Mouse (Mus musculus) stomach, embryonic 16.5 days (tissue): ENCODE data around the gene Cdc37. TPM values are rescaled to one million over a fixed set of nuclear protein-coding genes. Genes with fewer than 3 reads are reported as not detected.

Experiments used
- ATAC-seq: fragments of 200-750 bp; cut with Nextera tagmentation; 2 replicates; pipeline ENCODE4 v1.8.0; 2017; ENCODE audit warnings: moderate number of reproducible peaks, moderate TSS enrichment; ENCODE audit not compliant: insufficient read depth, low FRiP score
- H3K27ac ChIP-seq: fragments of 300-500 bp; sonication (generic); 2 replicates; pipeline ENCODE4 v1.5.1; 2014; ENCODE audit warnings: low read length
- H3K27me3 ChIP-seq: fragments of 300-500 bp; sonication (generic); 2 replicates; pipeline ENCODE4 v1.6.1; 2014; ENCODE audit warnings: low read length, control low read depth, mixed read lengths; ENCODE audit not compliant: control insufficient read depth, insufficient read depth
- H3K36me3 ChIP-seq: fragments of 300-500 bp; sonication (generic); 2 replicates; pipeline ENCODE4 v1.6.1; 2014; ENCODE audit warnings: low read length; ENCODE audit not compliant: control insufficient read depth, insufficient read depth
- H3K4me1 ChIP-seq: fragments of 300-500 bp; sonication (generic); 2 replicates; pipeline ENCODE4 v1.6.1; 2014; ENCODE audit warnings: low read length, control low read depth, mixed read lengths; ENCODE audit not compliant: control insufficient read depth, insufficient read depth
- H3K4me2 ChIP-seq: fragments of 300-500 bp; sonication (generic); 2 replicates; pipeline ENCODE4 v1.6.1; 2014; ENCODE audit warnings: low read depth, low read length, mixed read lengths
- H3K4me3 ChIP-seq: fragments of 300-500 bp; sonication (generic); replicated peaks from 2 replicates; pipeline ENCODE4 v1.5.1; 2014; ENCODE audit warnings: mild to moderate bottlenecking, low read length
- H3K9ac ChIP-seq: fragments of 300-500 bp; sonication (generic); 2 replicates; pipeline ENCODE4 v1.6.1; 2014; ENCODE audit warnings: low read length
- H3K9me3 ChIP-seq: fragments of 300-500 bp; sonication (generic); replicated peaks from 2 replicates; pipeline ENCODE4 v1.6.1; 2016; ENCODE audit warnings: low read length, control low read depth; ENCODE audit not compliant: control insufficient read depth
- WGBS: fragments of 180-500 bp; shearing (Covaris S2); extraction: QIAGEN DNeasy Blood & Tissue Kit; methylation state at CpG from one replicate; pipeline ENCODE4 v1.1.7; 2014; 5-methylcytosine and 5-hydroxymethylcytosine counted together
- polyA plus RNA-seq: library from polyadenylated mRNA; unstranded; fragments of >200 nt; fragmentation: Nextera tagmentation; extraction: Ambion mirVana; gene quantifications from 2 replicates; pipeline ENCODE4 v1.2.1, GENCODE M21; 2015

Cdc37 gene
- polyA plus RNA-seq, 1 experiment from 2014 or later, result 250 TPM

GRCm38 (mm10) chr9:21097793-21098192, 52.0 kb downstream of the Cdc37 start:
- no peak for ATAC-seq

DNA sequence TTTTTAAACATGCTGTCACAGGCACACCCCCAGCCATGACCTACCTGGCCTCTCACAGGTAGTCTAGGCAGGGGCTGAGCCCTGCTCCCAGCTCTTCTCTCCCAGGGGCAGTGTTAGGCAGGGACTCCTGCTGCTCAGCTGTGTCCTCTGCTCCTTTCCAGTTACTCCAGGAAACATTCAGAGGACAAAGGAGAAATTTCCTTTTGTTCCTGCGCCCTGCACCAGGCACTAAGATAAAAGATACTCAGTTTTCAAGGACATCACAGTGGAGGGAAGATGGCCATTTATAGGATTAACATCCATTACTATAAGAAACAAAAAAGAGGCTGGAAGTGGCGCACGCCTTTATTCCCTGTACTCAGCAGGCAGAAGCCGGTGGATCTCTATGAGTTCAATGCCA, 53.8 kb downstream of the Cdc37 start:
- H3K27me3 ChIP-seq, result no peaks in the 10 kb centered on the region
- 95% methylated on average over 4 of the region's 4 CpGs for WGBS

More at GRCm38 (mm10) chr9:21097793-21098192, 52.0 kb downstream of the Cdc37 start:
- H3K4me3 ChIP-seq, result no peak overlapping the region
- 68% methylated on average over 8 of the region's 8 CpGs for WGBS
- no peaks in the 10 kb centered on the region for H3K36me3 ChIP-seq
- no peak overlapping the region for H3K9ac ChIP-seq
- no peak overlapping the region for H3K4me2 ChIP-seq
- no peaks in the 10 kb centered on the region for H3K9me3 ChIP-seq
- no peak overlapping the region for H3K27ac ChIP-seq
- H3K27me3 ChIP-seq, result no peaks in the 10 kb centered on the region
- H3K4me1 ChIP-seq, result peaks cover 4% of the 10 kb centered on the region; the same call in 1 of the 2 replicates

GRCm38 (mm10) chr9:21093423-21093822, 56.4 kb downstream of the Cdc37 start:
- no peak for ATAC-seq
- Histone ChIP-seq H3K36me3 (0 out of 2 replicates have a peak, but pooled peaks cover 5% of the 10 kb centered on the region), H3K4me3 (no peak overlapping the region), H3K27me3 (no peaks in the 10 kb centered on the region), H3K4me2 (no peak overlapping the region), H3K27ac (no peak overlapping the region), H3K9ac (no peak overlapping the region), H3K9me3 (no peaks in the 10 kb centered on the region), H3K4me1 (peaks cover 19% of the 10 kb centered on the region)
- WGBS, result 96% methylated on average over 9 of the region's 9 CpGs

More for the DNA sequence above, 53.8 kb downstream of the Cdc37 start:
- Histone ChIP-seq H3K9ac (no peak overlapping the region; the same call in 1 of the 2 replicates), H3K27ac (no peak overlapping the region), H3K36me3 (no peaks in the 10 kb centered on the region), H3K4me3 (no peak overlapping the region), H3K4me1 (peaks cover 4% of the 10 kb centered on the region; the same call in 1 of the 2 replicates), H3K4me2 (no peak overlapping the region), H3K9me3 (no peaks in the 10 kb centered on the region)
- no peak for ATAC-seq

GRCm38 (mm10) chr9:21091707-21092320, 58.0 kb downstream of the Cdc37 start, which contains the start of the genes Gm38431 and Raver1:
Gene Gm38431, minus strand, starts transcription at chr9:21091997.
Gene Raver1, minus strand, starts transcription at chr9:21092008.
- peak within 1 kb of the TSS; percentile 68 for H3K4me3 ChIP-seq
- peak within 1 kb of the TSS; percentile 74 for H3K9ac ChIP-seq
- no peaks in the 10 kb centered on the region for H3K27me3 ChIP-seq
- H3K9me3 ChIP-seq, result no peaks in the 10 kb centered on the region
- H3K36me3 ChIP-seq, result 0 out of 2 replicates have a peak, but pooled peaks cover 5% of the 10 kb centered on the region
- H3K4me1 ChIP-seq, result peaks cover 15% of the 10 kb centered on the region
- peak within 1 kb of the TSS; percentile 90 for H3K4me2 ChIP-seq
- peak; percentile 100 for ATAC-seq
- H3K27ac ChIP-seq, result peak within 1 kb of the TSS; percentile 86
- WGBS, result under 1% methylated on average over 54 of the region's 54 CpGs

DNA sequence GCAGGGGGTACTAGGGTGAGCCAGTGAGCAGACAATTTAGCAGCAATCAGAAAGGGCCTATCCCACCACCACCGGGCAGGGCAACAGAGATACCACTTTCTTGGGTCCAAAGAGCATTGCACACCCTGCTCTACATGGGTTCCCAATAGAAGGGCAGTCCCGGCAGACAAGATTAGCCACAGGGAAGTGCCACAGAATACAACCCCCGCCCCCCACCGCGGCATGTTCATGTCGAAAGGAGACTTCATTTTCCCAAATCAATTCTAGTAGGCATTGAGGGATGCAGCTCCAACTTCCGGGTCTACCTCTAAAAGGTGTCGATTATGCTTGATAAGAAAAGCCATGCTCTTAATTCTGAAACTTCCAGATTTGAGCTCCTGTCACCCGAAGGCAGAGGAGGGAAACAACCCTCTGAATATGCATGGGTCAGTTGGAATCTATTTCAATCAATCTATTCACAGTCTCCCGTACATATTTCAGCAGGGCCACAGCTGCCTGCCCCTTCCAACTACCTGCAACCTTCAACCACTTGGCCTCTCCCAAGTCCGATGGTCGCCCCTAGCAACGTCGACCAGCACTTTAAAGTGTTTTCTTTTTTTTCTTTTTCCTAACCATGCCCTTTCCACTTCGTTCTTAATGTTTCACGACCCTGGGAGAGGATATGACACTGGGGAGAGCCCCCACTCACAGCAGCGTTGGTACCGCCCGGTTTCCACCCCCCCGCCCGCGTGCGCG, 58.6 kb downstream of the Cdc37 start:
- no peak for ATAC-seq
- Histone ChIP-seq H3K4me1 (peaks cover 15% of the 10 kb centered on the region), H3K27ac (peak overlapping the region; percentile 86), H3K9me3 (no peaks in the 10 kb centered on the region), H3K4me3 (peak overlapping the region; percentile 68), H3K9ac (peak overlapping the region; percentile 74), H3K36me3 (0 out of 2 replicates have a peak, but pooled peaks cover 7% of the 10 kb centered on the region), H3K27me3 (no peaks in the 10 kb centered on the region), H3K4me2 (peak overlapping the region; percentile 90)
- WGBS, result 2% methylated on average over 24 of the region's 24 CpGs

GRCm38 (mm10) chr9:21090537-21090936, 59.2 kb downstream of the Cdc37 start:
- 0 out of 2 replicates have a peak, but pooled peaks cover 11% of the 10 kb centered on the region for H3K36me3 ChIP-seq
- no peaks in the 10 kb centered on the region for H3K27me3 ChIP-seq
- no peak overlapping the region for H3K27ac ChIP-seq

GRCm38 (mm10) chr9:21083324-21083723, 66.5 kb downstream of the Cdc37 start:
- H3K36me3 ChIP-seq, result peaks cover 34% of the 10 kb centered on the region
- H3K4me1 ChIP-seq, result no peaks in the 10 kb centered on the region
- H3K4me2 ChIP-seq, result no peak overlapping the region
- H3K9ac ChIP-seq, result no peak overlapping the region
- no peaks in the 10 kb centered on the region for H3K9me3 ChIP-seq
- WGBS, result 84% methylated on average over 3 of the region's 3 CpGs
- ATAC-seq, result no peak
- no peaks in the 10 kb centered on the region for H3K27me3 ChIP-seq
- no peak overlapping the region for H3K27ac ChIP-seq
- H3K4me3 ChIP-seq, result no peak overlapping the region

More at GRCm38 (mm10) chr9:21090537-21090936, 59.2 kb downstream of the Cdc37 start:
- peak overlapping the region; percentile 74 for H3K9ac ChIP-seq
- ATAC-seq, result no peak
- H3K4me1 ChIP-seq, result peaks cover 15% of the 10 kb centered on the region
- no peaks in the 10 kb centered on the region for H3K9me3 ChIP-seq
- 83% methylated on average over 1 of the region's 1 CpGs for WGBS
- peak overlapping the region; percentile 68 for H3K4me3 ChIP-seq
- peak overlapping the region; percentile 90 for H3K4me2 ChIP-seq
